Mouse (Mus musculus): ENCODE measurements around the gene Ccdc61.

Ccdc61 gene

DNA sequence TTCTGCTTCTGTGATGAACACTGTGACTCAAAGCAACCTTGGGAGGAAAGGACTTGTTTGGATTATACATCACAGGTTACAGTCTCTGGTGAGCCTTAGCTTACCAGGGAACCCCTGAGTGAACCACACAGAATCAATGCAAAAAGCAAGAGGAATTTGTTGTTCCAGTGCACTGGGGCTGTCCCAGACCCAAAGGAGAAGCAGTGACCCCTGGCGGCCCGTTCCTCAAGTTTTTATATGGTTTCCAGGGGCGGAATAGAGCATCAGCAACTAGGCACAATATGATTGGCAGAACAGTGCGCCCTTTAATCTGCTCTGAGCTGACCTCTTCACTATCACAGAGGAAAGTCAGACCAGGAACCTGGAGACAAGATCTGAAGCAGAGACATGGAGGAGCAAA is 6.0 kb upstream of the Ccdc61 start:
- 70% methylated on average over 4 of the region's 4 CpGs for WGBS

DNA sequence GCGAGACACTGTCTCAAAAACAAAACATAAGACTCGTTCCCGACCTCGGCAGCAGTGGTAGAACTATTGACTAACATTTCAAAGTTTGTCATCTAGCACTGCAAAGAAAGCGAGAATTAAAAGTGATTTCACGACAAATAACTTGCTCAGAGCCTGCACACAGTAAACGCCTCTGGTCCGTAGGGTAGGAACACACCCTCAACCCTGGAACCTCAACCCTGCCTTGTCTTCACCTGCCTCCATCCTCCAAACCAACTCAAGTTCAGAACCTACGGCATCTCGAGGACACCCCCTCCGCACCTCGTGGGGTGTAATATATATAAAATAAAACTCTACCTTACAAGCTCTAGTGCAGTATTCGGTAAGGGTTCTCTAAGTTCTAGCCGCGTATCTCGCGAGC is 418 bp downstream of the Ccdc61 start:
- 2% methylated on average over 17 of the region's 17 CpGs for WGBS

DNA sequence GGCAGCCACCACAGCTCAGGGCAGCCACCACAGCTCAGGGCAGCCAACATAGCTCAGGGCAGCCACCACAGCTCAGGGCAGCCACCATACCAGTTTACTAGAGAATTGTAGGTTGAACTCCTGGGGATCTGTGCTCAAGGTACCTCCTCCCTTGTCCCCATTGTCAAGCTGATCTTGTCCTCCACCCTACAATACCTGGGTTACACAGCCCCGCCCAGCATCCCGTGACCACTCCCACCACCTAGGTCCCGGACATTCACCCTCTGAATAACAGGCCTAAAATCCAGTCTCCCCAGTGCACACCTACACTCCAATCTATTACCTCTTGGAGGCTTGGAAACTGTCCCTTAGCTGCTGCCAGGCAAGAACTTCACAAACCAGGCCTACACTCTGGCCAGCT is 5.2 kb downstream of the Ccdc61 start:
- 80% methylated on average over 3 of the region's 3 CpGs for WGBS

DNA sequence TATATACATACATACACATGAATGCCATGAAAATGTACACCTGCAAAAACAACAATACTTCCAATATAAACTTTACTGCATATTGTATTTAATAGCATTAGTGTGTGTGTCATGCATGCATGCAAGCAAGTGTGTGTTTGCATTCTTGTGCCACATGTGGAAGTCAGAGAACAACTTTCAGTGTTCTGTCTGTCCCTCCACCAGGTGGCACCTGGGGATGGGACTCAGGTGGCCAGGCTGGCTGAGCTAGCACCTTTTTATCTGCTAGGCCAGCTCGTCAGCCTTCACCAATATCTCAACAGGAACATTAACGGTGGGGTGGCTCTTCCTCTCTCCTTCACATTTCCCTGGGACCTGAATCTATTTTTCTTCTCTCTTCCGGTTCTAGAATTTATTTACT is 7.7 kb downstream of the Ccdc61 start:
- 60% methylated on average over 3 of the region's 3 CpGs for WGBS

DNA sequence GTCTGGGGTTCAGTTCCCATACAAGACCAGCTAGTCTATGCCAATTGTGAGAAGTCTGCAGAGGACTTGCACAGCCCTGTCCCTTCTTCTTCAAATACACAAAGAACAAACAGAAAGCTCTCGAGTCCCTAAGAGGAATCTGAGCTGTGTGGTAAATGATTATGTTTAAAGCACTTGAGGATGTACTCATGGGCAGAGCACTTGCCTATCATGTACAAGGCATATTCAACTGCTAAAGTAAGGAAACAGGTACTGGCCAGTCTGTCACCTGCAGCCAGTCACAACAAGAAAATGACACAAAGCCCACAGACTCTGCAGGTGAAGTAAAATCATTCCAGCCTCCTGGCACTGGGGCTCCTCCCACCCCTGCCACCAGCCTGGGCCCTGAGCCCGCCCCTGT is 9.7 kb downstream of the Ccdc61 start:
- WGBS: 92% methylated on average over 2 of the region's 2 CpGs

DNA sequence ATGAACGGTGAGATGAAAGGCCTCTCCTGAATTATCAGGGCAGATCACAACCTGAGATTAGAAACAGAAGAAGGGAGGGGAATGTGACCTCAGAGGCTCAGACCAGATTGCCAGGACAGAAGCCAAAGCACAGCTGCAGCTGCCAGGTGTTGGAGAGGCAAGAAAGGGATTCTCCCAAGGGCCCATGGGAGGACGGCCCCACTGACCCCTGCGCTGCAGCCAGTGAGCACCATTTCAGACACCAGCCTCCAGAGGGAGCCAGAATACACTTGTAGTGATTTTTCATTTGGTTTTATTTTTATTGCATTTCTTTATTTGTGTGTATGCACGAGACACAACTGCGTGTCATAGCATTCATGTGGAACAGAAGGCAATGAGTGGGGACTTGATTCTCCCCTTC is 13.7 kb downstream of the Ccdc61 start:
- WGBS: 11% methylated on average over 5 of the region's 5 CpGs

DNA sequence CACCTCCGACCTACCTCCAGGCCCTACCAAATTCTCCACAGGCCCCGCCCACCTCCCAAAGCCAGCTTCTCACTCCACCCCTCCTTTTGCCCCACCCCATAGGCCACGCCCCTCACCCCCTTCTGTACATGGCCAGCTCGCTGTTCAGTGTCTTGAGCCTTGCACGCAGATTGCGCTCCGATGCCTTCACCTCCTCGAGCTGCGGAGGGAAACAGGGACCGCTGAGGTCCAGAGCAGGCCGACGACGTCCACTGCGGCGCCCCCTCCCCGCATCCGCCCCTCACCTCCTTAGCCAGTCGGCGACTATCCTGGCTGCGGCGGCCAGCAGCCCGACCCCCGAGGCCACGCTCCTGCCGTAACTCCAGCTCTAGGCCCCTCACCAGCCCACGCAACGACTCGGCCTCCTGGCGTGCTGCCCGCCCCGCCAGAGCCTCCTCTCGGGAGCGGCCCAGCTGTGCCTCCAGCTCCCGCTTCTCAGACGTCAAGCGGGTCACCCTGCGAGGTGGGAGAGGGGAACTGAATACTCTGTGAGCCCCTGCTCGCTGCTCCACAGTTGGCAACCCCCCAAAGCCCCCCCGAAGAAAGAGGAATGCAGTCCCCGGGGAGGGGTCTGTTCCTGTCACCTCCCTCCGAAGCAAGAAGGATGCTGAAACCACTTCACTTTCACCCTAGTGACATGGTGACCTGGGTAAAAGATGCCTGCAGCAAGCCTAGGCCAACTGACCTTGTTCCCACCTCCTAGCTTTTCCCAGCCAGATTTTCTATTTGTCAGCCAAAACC is 16.4 kb downstream of the Ccdc61 start:
- WGBS: 6% methylated on average over 41 of the region's 41 CpGs

DNA sequence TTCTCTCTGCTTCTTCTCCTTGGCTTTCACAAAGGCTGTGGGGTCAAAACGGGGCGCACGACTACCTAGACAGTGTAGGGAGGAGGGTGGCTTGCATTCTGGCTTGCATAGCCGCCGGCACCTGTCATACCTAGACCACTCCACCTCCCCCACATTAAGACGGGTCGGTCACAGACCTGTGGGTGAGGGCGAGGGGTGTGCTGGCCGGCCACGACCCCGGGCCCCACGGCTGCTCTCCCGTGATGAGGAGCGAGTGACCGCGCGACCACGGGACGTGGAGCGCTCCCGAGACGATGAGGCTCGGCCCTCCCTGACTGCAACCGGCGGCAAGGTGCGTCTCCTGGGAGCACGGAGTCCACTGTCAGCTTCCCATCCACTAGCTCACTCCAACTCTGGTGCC is 17.2 kb downstream of the Ccdc61 start:
- 34% methylated on average over 27 of the region's 27 CpGs for WGBS

DNA sequence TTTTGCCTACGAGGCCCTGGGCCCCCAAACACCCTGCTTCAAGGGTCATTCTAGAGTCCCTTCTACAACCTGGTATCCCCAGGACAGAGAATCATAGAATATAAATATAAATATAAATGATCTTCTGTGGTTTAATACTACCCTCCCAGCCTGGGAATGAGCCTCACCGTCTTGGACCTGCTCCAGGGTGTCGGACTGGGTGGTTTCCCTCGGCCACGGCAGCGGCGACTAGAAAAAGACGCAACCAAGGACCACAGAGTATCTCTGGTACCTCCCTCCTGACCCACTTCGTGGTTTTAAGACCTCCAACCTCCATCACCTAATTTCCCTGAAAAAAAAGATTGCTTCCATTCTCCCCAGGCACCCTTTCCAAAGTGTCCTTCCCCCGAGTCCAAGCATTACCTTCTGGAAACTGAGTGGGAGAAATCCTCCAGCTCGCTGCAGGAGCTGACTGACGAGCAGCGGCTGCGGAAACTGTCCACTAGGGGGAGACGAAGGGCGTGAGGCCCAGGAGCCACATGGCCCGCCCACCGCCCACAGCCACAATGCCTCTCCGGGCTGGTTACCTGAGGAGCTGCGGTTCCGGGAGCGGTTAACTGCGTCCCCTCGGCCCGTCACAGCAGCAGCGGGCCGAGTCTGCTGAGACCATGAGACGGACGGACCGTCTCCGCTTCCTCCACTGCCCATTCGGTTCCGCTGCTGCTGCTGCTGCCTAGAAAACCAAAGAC is 18.2 kb downstream of the Ccdc61 start:
- 12% methylated on average over 33 of the region's 33 CpGs for WGBS

DNA sequence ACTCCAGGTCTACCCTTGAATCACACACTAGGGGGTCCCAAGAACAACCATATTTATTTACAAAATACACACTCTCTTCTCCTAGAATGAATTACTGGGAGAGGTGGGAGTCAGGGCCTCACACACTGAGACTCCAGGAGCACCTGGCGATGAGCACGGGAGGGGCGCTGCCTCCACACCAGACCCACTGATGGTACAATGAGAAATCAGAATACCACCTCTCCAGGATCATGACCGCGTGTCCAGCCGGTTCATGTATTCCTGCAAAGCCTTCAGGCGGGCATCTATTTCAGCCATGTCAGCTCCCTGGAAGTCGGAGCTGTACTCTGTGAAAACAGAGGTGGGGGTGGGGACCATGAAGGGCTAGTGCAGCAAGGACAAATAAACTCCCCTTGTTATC is 19.4 kb downstream of the Ccdc61 start:
- 94% methylated on average over 8 of the region's 8 CpGs for WGBS

DNA sequence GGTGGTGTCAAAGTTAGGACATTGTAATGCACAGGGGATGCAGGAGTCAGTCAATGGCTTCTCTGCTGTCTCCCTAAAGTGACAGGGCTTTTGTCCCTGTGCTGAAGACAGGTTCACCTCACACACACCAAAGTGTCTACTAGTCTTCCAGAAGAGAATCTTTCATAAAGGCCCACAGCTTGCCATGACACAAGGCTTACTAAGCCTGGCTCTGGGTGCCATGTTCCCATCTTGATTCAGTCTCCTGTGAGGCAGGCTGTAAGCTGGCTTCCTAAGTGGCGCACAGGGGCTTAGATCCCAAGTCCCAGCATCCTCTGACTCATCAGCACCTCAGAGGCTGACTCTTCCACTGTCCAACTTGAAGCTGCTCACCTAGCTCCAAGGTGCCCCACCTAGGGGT is 23.3 kb downstream of the Ccdc61 start:
- WGBS: 86% methylated on average over 1 of the region's 1 CpGs

DNA sequence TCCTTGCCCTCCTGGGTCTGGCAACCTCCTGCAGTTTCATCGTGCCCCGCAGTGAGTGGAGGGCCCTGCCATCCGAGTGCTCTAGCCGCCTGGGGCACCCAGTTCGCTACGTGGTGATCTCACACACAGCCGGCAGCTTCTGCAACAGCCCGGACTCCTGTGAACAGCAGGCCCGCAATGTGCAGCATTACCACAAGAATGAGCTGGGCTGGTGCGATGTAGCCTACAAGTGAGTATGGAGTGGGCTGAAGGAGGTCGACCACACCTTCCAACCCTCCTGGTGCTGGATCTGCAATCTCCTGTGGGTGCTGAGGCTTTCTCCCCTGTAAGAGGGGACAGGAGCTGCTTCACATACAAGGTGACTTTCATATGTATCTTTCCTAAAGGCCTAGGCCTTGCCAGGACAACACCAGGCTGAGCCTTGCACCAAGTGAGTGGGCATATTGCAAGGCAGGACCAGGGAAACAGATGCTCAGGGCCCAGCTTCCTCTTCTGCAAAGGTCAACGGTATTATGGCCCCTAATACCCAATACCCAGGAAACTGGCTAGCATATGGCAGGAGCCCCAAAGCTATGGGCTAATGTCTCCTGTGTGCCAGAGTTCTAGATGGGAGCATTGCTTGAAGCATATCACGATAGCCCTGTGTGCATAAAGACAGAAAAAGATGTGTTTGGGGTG is 25.3 kb downstream of the Ccdc61 start:
- WGBS: 66% methylated on average over 13 of the region's 13 CpGs

DNA sequence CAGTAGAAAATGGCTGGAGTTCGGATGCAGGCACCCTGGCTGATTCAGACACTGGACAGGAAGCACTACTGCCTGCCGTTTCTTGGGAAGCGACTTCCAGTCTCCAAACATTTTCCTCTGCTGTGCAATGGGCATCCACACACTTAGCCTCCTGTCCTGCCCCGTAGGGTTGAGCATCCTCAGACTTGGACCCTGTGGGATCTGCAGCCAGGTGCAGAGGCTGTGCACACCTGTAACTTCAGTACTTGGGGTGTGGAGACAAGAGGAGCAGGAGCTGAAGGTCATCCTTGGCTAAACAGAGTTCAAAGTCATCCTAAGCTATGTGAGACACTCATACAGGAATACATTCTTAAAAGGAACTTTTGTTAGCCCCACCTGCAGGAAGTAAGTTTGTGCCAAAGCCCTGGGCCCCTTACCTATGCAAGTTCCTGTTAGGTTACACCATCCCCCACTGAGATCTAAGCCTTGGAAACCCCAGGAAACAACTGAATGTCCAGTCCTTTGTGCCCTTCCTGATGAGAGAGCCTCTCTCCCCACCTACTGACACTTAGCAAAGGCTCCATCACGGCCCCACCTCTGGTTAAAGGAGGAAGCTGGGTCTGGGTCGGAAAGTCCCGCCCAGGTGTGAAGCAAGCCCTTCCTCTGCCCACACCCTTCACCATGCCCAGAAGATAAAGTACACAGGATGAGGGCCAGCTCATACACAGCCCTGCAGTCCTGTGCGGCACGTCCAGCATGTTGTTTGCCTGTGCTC is 26.0 kb downstream of the Ccdc61 start:
- 70% methylated on average over 9 of the region's 9 CpGs for WGBS

DNA sequence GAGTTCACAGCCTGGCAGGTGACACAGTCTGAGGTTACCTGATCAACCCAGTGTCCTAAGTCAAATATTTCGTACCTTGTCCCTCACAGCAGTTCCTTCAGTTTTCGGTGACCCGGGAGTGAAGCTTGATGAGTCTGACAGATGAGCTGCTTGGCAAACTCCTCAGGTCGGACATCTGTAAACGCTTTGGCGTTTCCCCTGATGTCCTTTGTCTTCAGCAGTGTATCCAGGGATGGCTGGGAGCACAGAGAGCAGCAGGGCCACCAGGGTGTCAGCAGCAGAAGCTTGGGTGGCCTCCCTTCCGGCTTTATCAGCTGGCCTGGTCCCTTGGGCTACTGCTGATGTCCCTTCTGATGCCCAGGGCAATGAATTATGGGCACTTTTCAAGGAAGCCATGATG is 31.5 kb downstream of the Ccdc61 start:
- WGBS: 79% methylated on average over 7 of the region's 7 CpGs

DNA sequence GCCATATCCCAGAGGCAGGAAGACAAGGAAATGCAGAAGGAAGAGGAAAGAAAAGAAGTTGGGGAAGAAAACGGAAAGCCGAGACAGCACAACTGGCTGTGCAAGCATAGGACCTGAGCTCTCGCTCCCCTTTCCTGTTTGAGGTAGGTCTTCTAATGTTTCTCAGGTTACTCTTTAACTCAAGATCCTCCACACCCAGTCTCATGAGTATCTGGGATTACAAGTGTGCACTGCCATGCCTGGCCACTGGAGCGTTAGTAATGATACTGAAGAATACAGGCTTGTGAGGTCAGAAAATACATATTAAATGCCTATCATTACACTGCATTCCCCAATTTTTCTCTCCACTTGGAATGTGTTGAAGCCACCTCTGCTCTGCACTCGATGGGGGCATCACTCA is 34.8 kb downstream of the Ccdc61 start:
- WGBS: 89% methylated on average over 5 of the region's 5 CpGs

DNA sequence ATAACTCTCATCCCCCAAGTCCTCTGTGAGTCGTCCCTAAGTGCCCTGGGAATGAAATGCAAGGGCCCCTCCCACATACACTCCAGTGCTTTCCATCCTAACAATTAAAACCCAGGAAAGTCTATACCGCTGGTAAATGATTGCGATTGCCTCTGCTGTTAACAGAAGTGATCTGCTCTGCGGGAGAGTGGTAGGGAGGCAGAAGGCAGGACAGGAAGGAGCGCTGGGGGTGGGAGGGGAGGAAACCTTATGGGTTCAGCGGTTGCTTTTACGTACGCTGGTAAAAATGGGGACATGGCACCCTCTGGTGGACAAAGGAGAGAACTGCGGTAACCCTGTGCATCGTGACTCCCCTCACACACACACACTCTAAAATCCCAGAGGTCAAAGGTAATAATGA is 37.0 kb downstream of the Ccdc61 start:
- WGBS: under 1% methylated on average over 10 of the region's 10 CpGs

DNA sequence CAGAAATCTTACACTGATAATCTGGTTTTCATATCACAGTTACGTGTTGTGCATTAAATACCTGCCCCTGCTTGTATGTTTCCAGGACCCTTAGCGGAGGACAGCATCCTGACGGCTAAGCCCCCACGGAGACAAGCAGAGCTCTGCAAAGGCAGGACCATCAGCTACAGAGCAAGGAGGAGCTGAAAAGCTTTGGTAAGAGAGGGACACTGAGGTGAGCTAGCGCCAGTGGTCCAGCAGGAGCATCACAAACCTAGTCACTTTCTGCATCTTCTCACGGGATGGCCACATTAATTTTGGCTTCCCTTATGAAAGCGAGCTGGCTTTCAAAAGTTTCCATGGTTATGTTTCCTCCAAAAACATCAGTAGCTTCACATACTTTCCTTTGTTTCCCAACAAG is 37.4 kb downstream of the Ccdc61 start:
- WGBS: under 1% methylated on average over 7 of the region's 7 CpGs

DNA sequence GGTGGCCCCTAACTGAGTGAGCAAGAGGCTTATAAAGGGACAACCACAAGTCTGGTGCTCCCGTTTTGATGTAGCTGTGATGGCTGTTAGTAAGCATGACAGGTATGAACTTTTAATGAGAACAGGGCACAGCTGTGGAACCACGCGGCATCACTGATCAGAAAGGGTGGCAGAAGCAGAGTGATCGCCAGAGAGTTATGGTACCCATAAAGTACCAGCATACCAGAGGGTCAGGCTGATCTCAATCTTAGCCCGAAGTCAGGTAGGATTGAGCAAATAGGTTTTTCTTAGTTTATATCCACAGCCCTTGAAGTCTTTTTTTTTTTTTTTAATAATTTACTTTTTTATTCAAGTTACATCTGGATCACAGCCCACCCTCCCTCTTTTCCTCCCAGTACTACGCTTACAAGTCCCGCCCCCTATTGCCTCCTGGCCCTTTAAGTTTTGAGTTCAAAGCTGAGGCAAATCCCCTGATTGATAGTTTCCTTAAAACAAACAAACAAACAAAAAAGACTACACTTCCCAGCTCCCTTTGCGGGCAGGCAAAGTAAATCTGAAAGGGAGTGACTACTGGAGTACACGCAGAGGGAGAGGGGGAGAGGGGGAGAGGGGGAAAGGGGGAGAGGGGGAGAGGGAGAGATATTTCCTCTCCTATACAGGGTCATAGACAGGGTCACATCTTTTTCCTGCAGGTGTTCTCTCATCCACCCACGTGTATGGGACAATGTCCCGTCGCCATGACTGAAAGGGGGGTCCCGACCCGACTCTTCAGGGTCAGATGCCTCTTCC is 38.0 kb downstream of the Ccdc61 start:
- WGBS: 29% methylated on average over 14 of the region's 14 CpGs

DNA sequence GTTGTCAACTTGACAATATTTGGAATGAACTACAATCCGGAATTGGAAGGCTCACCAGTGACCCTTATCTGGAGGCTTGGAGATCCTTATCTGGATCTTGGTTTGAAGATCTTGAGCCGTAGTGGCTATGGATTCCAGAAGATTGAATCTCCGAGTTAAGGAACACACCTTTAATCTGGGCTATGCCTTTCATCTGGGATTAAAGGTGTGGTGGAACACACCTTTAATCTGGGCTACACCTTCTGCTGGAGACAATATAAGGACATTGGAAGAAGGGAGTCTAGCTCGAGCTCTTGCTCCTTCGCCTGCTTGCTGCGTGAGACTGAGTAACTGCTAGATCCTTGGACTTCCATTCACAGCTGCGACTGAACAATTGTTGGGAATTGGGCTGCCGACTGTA is 39.2 kb downstream of the Ccdc61 start, which contains the start of gene Pglyrp1:
Gene Pglyrp1, plus strand, starts transcription at position 301 of the 400 bp plus-strand sequence.
- 100% methylated on average over 1 of the region's 8 CpGs for WGBS

DNA sequence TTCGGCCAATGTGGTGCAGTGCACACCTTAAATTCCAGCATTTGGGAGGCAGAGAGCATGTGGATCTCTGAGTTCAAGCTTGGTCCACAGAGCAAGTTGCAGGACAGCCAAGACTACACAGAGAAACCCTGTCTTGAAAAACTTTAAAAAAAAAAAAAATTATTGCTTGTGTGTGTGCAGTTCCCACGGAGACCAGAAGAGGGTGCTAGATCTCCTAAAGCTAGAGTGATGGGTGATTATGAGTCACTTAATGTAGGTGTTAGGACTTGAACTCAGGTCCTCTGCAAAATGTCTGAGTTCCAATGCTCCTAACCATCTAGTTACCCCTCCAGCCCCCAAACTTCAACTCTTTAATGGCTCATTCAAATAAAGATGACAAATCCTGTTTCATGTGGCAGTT is 41.7 kb downstream of the Ccdc61 start:
- 93% methylated on average over 2 of the region's 2 CpGs for WGBS

DNA sequence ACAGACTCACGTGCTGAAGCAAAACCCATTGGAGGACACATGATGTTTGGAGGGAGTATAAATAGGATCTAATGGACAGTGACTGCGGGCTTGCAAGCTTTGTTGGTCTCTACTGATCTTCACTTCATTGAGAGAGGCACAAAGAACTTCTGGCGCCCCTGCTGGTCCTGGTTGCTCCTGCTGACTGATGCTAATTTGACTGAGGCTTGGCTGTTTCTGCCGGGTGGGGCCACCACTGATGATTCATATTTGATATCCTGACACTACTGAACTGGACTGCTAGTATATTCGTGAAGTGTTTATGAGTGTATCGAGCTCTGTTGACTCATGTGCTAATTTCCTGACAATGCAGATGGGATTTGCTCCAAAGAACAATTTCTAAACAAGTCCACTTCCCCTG is 47.4 kb downstream of the Ccdc61 start:
- WGBS: 81% methylated on average over 6 of the region's 6 CpGs
